Mouse (Mus musculus): Measurements from ENCODE around the gene Cldnd1.

Cldnd1 gene

GRCm38 (mm10) chr16:58709536-58709935 is 18.2 kb upstream of the Cldnd1 start:
- no peak for DNase-seq

GRCm38 (mm10) chr16:58712221-58712620 is 15.5 kb upstream of the Cldnd1 start:
- DNase-seq, result no peak

DNA sequence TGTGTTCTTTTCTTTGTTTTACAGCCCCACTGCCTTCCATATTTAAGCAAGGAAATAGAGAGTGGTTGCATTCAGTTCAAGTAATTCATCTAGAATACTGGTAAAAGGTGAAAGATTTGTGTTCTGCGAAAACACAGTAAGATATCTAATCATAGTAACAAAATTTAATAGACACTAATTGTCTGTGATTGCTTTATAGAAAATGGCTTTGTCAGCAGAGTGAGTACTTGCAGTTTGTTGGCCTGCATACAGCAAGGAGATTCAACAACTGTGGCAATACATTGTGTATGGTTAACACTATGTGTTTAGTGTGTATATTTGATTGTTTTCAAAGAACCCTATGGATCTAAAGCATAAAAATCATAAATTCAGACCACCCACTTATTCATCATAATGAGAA is 14.6 kb upstream of the Cldnd1 start:
- DNase-seq, result no peak

DNA sequence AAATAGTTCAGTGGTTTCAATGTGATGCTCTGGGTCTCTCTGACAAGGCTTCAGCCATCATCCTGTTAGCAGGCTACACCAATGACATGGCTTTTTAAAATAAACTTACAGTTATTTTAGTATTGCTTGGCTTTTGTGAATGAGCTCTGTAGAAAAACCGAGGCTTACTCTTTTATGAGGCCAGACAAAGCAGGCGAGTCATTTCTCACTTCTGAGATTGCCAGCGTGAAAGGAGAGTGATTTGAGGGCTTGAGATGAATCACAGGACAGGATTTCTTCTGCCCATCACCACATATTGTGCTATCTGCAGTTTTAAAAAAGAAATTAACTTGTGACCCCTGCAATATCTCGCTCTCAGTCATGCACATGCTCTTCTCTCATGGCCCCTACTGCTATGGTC is 12.7 kb upstream of the Cldnd1 start:
- no peak for DNase-seq

- DNase-seq, result no peak
Observed at GRCm38 (mm10) chr16:58718666-58719120, 9.0 kb upstream of the Cldnd1 start, which contains the start of gene Gpr15. Gene Gpr15 (minus strand): TSS chr16:58719070.

- DNase-seq, result no peak
Observed at GRCm38 (mm10) chr16:58722292-58722691, 5.4 kb upstream of the Cldnd1 start.

DNA sequence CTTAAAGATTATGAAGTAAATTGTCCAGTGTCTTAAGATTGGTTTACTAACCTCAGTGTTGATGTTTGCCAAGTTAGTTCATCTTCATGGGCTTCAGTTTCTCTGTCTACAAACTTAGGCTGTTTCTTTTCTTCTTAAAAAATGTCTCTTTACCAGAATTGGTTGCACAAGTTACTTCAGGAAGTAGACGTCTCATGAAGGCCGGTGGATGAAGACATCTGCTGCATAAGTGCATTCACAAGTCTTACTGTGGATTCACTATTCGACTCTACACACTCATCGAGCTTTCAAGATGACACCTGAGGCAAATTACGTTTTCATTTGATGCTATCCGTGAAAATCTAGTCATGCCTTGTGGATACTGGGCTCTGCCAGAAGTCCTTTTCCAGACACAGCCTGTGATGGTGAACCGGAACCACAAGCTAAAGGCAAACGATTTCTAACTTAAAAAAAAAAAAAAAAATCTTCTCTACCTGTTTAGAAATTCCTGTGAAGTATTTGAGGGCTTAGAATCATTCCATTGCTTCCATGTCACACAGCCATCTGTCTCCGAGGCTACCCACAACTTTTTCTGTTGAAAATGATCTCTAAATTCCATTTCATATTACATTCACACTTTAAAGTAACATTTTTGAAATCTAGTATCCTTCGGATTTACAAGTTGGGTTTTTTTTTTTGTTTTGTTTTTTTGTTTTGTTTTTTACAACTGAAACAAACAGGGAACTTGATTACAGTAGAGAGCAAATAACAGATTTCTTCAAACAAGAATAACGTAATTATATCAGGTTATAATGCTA is 832 bp upstream of the Cldnd1 start:
- DNase-seq, result no peak

- no peak for DNase-seq
Observed at GRCm38 (mm10) chr16:58728176-58728671, 514 bp downstream of the Cldnd1 start.

DNA sequence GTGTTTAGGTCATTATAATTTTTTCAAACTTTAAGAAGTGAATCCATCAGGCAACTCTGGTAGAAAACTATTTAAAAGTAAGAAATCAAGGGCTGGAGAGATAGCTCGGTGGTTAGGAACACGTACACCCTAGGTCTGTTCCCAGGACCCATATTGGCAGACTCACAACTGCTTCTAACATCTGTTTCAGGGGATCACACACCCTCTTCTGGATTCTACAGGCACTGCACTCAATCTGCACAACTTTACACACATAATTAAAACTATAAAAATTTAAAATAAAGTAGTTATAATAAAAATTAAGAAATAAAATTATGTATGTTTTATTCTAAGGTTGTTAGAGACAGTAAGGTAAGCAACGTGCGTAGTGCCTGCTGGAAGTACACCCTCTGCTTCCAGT is 10.5 kb downstream of the Cldnd1 start:
- DNase-seq, result no peak

GRCm38 (mm10) chr16:58738800-58739199 is 11.1 kb downstream of the Cldnd1 start:
- DNase-seq, result no peak

DNA sequence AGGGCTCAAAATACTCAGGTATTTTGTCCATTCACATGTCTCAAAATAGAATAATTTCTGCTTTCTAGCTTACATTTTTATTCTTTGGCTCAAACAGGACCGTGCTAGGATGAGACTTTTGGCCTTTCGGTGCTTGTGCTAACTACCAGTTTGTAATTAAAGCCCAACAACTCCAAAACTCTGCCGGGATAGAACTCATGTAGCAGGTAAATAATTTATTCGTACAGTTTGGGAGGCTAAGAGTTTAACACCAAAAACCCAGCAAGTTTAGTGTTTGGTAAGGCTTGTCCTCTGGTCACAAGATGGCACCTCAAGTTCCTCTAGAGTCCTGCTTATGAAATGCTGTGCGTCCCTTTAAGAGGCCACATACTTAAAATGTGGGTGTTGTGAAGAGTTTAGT is 13.0 kb downstream of the Cldnd1 start:
- DNase-seq, result no peak

DNA sequence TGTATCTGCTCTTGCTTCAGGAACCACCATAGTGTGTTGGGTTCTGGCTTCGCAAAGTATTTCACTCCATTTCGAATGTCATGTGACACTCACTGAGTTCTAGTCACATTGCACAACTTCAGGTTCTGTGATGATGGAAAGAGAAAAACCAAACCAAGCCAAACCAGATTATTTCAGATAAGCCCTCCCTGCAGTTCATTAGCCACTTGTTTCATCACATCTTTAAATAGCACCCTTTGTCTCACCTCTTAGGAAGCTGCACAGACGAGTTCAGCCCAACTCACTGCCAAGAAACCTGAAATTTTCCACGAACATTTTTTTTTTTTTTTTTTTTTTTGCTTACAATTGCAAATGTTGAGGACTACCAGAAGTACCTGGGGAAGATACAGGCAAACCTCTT is 19.0 kb downstream of the Cldnd1 start:
- DNase-seq, result no peak

DNA sequence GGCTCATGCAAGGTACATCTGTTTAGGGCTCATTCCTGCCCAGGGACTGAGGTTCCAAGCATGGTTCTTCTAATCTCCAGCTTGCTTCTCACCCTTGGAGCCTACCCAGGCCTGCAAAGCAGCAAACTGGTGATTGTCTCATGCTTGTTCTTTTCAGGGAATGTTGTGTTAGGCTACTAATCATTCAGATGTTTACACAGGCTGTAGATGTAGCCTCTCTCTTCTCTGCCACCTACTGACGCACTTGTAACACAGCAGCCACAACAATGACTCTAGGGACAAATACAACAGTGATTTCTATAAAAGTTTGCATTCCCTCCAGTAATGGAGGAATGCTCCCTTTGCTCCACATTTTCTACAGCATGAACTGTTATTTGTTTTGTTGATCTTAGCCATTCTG is 23.6 kb downstream of the Cldnd1 start:
- no peak for DNase-seq

GRCm38 (mm10) chr16:58756191-58756590 is 28.5 kb downstream of the Cldnd1 start:
- no peak for DNase-seq

DNA sequence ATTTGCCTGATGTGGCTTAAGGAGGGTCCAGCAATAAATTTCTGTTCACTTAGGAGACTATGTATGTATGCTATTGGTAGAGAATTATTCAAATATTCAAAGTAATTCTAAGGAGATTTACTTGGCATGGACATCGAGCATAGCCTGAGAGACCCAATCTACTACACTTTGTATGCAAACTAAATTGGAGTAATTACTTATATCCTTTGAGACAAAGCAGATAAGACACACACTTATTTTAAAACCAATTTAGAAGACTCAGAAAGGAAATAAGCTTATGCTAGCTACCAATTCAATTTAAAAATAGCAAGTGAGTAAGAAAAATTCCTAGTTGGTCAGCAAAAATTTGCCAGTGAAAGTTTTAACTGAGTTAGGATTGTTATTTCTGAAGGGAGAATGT is 35.4 kb downstream of the Cldnd1 start, which contains the start of gene Olfr172:
TSS of gene Olfr172 (minus strand) at position 101 of the 400 bp plus-strand sequence.
- no peak for DNase-seq

All from cerebellum, postnatal 25 days (tissue).